Mouse (Mus musculus): ENCODE results near the gene Mrc2. TPM values are rescaled to one million over a fixed set of nuclear protein-coding genes. Genes with fewer than 3 reads are reported as not detected.
A peak's percentile ranks its signal among the peaks of the same experiment; 100 is the strongest.

The Mrc2 gene
- total and polyA plus RNA-seq, 2 experiments from 2014 or later: 3.0 to 22.6 TPM

DNA sequence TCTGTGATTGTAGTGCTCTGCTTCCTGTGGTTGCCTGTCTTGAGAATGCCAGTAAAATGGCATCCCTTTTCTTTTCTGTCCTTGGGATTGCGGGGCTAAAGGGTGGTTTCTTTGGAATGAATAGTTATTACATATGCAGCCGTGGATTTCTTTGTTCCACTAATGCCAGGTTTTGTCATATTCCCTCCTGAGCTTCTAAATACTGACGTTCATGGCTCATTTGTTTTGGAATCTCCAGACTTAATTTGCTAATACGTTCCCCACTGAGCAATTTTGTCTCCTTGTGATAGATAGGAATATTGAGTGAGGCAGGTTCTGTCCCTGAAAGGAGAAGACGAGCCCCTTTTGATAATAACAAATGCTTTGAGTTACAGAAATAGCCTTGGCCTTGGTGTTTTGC lies 31.3 kb upstream of the Mrc2 start:
- no peak overlapping the region for H3K4me3 ChIP-seq (ENCODE audit: low read depth, low read length)
- no peak overlapping the region for H3K27ac ChIP-seq (ENCODE audit: low read depth)
- no peaks in the 10 kb centered on the region for H3K27me3 ChIP-seq (ENCODE audit: control insufficient read depth, insufficient read depth, low read length)
- peaks cover 62% of the 10 kb centered on the region for H3K36me3 ChIP-seq (replicated peaks; ENCODE audit: control insufficient read depth, insufficient read depth, low read length)
- H3K9ac ChIP-seq (replicated peaks; ENCODE audit: low read depth, low read length): no peak overlapping the region
- no peak for TF ChIP-seq EP300 (IDR thresholded peaks at IDR 0.05; ENCODE audit: low read depth)
- TF ChIP-seq CTCF (IDR thresholded peaks at IDR 0.05; ENCODE audit: low read depth): no peak
- DNase-seq (ENCODE audit: low spot score) (no peak), ATAC-seq (ENCODE audit: insufficient read depth, low read depth) (no peak)
- H3K4me2 ChIP-seq (ENCODE audit: low read depth, low read length): no peak overlapping the region
- H3K4me1 ChIP-seq (ENCODE audit: control insufficient read depth, insufficient read depth): no peaks in the 10 kb centered on the region
- WGBS: 76% methylated on average over 5 of the region's 5 CpGs
- H3K9me3 ChIP-seq (replicated peaks; ENCODE audit: control insufficient read depth, low read length): no peaks in the 10 kb centered on the region

DNA sequence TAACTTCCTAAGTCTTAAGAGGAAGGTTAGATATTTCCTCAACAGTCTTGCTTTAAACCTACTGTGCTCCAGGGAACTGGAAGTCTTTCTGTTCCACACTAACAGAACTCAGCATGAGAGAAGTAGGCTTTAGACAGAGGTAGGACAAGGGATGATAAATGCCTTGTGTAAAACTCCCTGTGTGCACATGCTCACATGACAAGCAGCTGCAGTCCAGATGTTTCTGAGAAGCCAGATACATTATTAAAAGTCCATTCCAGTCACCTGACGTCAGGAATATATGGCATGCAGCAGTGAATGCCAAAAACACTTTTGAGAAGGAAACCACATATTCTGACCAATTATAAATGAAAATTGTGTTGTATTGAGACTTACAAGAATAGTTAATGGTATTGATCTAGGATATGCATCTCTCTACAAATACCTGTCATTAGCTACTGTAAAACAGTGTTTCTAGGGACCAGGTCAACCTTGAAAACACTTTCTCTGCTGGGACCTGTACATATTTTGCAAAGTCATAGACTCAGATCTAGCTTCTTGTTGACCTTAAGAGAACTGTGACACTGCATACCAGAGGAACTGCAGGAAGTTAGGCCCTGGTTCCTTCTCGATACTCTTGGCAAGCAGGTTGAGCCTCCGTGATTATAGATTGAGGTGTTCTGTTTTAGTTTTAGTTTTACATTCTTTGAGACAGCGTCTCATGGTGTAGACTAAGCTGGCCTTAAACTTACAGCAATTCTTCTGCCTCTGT lies 30.7 kb upstream of the Mrc2 start:
- no peak for ATAC-seq (ENCODE audit: insufficient read depth, low read depth)
- no peak overlapping the region for H3K27ac ChIP-seq (ENCODE audit: low read depth)
- H3K4me2 ChIP-seq (ENCODE audit: low read depth, low read length): no peak overlapping the region
- H3K9ac ChIP-seq (replicated peaks; ENCODE audit: low read depth, low read length): no peak overlapping the region
- TF ChIP-seq EP300 (IDR thresholded peaks at IDR 0.05; ENCODE audit: low read depth) (no peak), CTCF (IDR thresholded peaks at IDR 0.05; ENCODE audit: low read depth) (no peak)
- H3K36me3 ChIP-seq (replicated peaks; ENCODE audit: control insufficient read depth, insufficient read depth, low read length): peaks cover 64% of the 10 kb centered on the region
- H3K27me3 ChIP-seq (ENCODE audit: control insufficient read depth, insufficient read depth, low read length): no peaks in the 10 kb centered on the region
- H3K4me1 ChIP-seq (ENCODE audit: control insufficient read depth, insufficient read depth): no peaks in the 10 kb centered on the region
- H3K9me3 ChIP-seq (replicated peaks; ENCODE audit: control insufficient read depth, low read length): no peaks in the 10 kb centered on the region
- 66% methylated on average over 4 of the region's 4 CpGs for WGBS
- peak; percentile 26 for DNase-seq (ENCODE audit: low spot score)
- no peak overlapping the region for H3K4me3 ChIP-seq (ENCODE audit: low read depth, low read length)

DNA sequence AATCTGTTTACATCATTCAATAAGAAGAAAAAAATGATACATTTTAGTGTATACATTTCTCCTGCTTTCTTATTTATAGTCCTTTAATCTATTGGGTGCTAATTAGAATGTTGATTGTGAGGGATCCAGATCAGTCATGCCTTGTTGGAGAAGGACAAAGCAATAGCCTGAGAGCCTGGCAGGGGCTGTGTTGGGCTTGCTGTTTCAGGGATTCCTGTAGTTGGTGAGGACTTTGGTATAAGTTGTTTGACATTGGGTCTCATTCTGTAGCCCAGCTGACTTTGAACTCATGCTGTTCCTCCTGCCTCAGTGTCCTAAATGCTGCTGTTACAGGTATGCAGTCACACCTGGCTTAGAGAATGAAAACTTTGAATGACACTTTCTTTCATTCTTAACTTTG lies 27.9 kb upstream of the Mrc2 start:
- H3K4me1 ChIP-seq (ENCODE audit: control insufficient read depth, insufficient read depth): no peaks in the 10 kb centered on the region
- DNase-seq (ENCODE audit: low spot score) (no peak), ATAC-seq (ENCODE audit: insufficient read depth, low read depth) (no peak)
- no peak overlapping the region for H3K27ac ChIP-seq (ENCODE audit: low read depth)
- H3K4me2 ChIP-seq (ENCODE audit: low read depth, low read length): no peak overlapping the region
- H3K9ac ChIP-seq (replicated peaks; ENCODE audit: low read depth, low read length): no peak overlapping the region
- H3K9me3 ChIP-seq (replicated peaks; ENCODE audit: control insufficient read depth, low read length): no peaks in the 10 kb centered on the region
- TF ChIP-seq CTCF (IDR thresholded peaks at IDR 0.05; ENCODE audit: low read depth) (no peak), EP300 (IDR thresholded peaks at IDR 0.05; ENCODE audit: low read depth) (no peak)
- peaks cover 64% of the 10 kb centered on the region for H3K36me3 ChIP-seq (replicated peaks; ENCODE audit: control insufficient read depth, insufficient read depth, low read length)
- H3K4me3 ChIP-seq (ENCODE audit: low read depth, low read length): no peak overlapping the region
- H3K27me3 ChIP-seq (ENCODE audit: control insufficient read depth, insufficient read depth, low read length): no peaks in the 10 kb centered on the region

DNA sequence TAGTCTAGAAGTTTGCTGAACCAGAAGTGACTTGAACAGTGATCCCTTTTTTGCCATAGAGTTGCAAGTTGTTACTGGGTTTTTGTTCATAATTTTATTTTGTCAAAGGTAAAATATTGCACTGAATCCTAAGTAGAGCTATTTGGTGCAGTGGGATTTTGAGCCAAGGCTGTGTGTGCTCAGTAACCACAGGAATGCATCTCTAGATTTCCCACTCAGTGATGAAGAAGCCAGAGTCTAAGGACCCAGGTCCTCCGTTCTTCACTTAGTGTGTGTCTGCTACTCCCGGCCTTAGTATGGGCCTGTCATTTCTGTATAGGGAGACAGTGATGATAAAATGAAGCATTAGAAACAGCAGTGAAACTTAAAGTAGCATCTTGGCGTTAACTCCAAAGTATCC lies 27.5 kb upstream of the Mrc2 start:
- no peak overlapping the region for H3K4me2 ChIP-seq (ENCODE audit: low read depth, low read length)
- peaks cover 64% of the 10 kb centered on the region for H3K36me3 ChIP-seq (replicated peaks; ENCODE audit: control insufficient read depth, insufficient read depth, low read length)
- H3K27ac ChIP-seq (ENCODE audit: low read depth): no peak overlapping the region
- no peaks in the 10 kb centered on the region for H3K9me3 ChIP-seq (replicated peaks; ENCODE audit: control insufficient read depth, low read length)
- WGBS: 77% methylated on average over 3 of the region's 3 CpGs
- ATAC-seq (ENCODE audit: insufficient read depth, low read depth): no peak
- H3K4me1 ChIP-seq (ENCODE audit: control insufficient read depth, insufficient read depth): no peaks in the 10 kb centered on the region
- H3K27me3 ChIP-seq (ENCODE audit: control insufficient read depth, insufficient read depth, low read length): no peaks in the 10 kb centered on the region
- no peak overlapping the region for H3K4me3 ChIP-seq (ENCODE audit: low read depth, low read length)
- H3K9ac ChIP-seq (replicated peaks; ENCODE audit: low read depth, low read length): no peak overlapping the region
- TF ChIP-seq CTCF (IDR thresholded peaks at IDR 0.05; ENCODE audit: low read depth): no peak
- TF ChIP-seq EP300 (IDR thresholded peaks at IDR 0.05; ENCODE audit: low read depth): no peak
- no peak for DNase-seq (ENCODE audit: low spot score)

DNA sequence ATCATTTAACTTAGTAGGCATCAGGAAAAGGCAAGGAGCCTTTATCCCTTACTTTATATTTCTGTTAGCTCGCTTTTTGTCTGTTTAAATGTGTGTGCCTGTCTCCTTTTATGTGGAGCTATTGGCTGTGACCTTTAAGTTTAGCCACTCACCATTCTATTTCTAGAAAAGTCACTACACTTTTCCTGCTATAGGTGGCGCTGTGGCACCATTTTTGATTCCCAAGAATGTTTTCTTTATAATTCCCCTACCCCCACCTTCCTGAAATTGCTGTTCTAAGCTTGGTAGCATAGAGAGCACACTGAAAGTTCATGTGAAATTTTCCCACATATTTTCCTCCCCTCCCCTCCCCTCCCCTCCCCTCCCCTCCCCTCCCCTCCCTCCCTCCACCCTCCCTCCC lies 22.3 kb upstream of the Mrc2 start:
- Histone ChIP-seq H3K4me2 (ENCODE audit: low read depth, low read length) (no peak overlapping the region), H3K9me3 (replicated peaks; ENCODE audit: control insufficient read depth, low read length) (no peaks in the 10 kb centered on the region), H3K27ac (ENCODE audit: low read depth) (no peak overlapping the region), H3K4me3 (ENCODE audit: low read depth, low read length) (no peak overlapping the region), H3K4me1 (ENCODE audit: control insufficient read depth, insufficient read depth) (no peaks in the 10 kb centered on the region), H3K27me3 (ENCODE audit: control insufficient read depth, insufficient read depth, low read length) (no peaks in the 10 kb centered on the region), H3K9ac (replicated peaks; ENCODE audit: low read depth, low read length) (no peak overlapping the region), H3K36me3 (replicated peaks; ENCODE audit: control insufficient read depth, insufficient read depth, low read length) (peaks cover 73% of the 10 kb centered on the region)
- peak; percentile 74 for DNase-seq (ENCODE audit: low spot score)
- peak; percentile 44; the same call in 1 of the 2 replicates for ATAC-seq (ENCODE audit: insufficient read depth, low read depth)
- TF ChIP-seq CTCF (IDR thresholded peaks at IDR 0.05; ENCODE audit: low read depth): peak; percentile 73
- TF ChIP-seq EP300 (IDR thresholded peaks at IDR 0.05; ENCODE audit: low read depth): no peak
- WGBS: 19% methylated on average over 2 of the region's 2 CpGs

DNA sequence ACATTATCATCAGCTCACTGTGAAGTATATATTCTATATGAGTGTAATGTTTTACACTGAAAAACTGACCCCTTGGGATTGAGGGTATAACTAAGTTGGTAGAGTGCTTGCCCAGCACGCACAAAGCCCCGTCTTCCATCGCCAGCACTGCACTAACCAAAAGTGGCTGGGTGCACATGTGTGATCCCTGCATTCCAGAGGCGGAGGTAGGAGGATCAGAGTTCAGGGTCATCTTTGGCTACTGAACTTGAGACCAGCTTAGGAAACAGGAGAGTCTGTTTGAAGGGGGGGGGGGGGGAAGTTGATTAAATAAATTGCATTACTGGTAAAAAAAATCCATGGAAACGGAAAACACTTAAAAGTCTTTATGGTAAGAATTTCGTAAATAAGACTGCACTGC lies 12.0 kb upstream of the Mrc2 start:
- peaks cover 10% of the 10 kb centered on the region; the same call in 1 of the 2 replicates for H3K4me1 ChIP-seq (ENCODE audit: control insufficient read depth, insufficient read depth)
- TF ChIP-seq CTCF (IDR thresholded peaks at IDR 0.05; ENCODE audit: low read depth): no peak
- no peak for TF ChIP-seq EP300 (IDR thresholded peaks at IDR 0.05; ENCODE audit: low read depth)
- no peaks in the 10 kb centered on the region for H3K9me3 ChIP-seq (replicated peaks; ENCODE audit: control insufficient read depth, low read length)
- no peak overlapping the region for H3K4me2 ChIP-seq (ENCODE audit: low read depth, low read length)
- ATAC-seq (ENCODE audit: insufficient read depth, low read depth) (no peak), DNase-seq (ENCODE audit: low spot score) (no peak)
- no peak overlapping the region for H3K9ac ChIP-seq (replicated peaks; ENCODE audit: low read depth, low read length)
- H3K36me3 ChIP-seq (replicated peaks; ENCODE audit: control insufficient read depth, insufficient read depth, low read length): peaks cover 68% of the 10 kb centered on the region
- H3K27me3 ChIP-seq (ENCODE audit: control insufficient read depth, insufficient read depth, low read length): no peaks in the 10 kb centered on the region
- no peak overlapping the region for H3K4me3 ChIP-seq (ENCODE audit: low read depth, low read length)
- WGBS: 86% methylated on average over 6 of the region's 6 CpGs
- no peak overlapping the region for H3K27ac ChIP-seq (ENCODE audit: low read depth)
